Mouse (Mus musculus) kidney, postnatal 36 days (tissue): ENCODE results near the gene Masp1.
A peak's percentile ranks its signal among the peaks of the same experiment; 100 is the strongest.

Experiments used
- DNase-seq, 2 experiments: peaks; one replicate each; pipeline ENCODE4 v3.0.0; 2021 to 2022; ENCODE audit warnings: mixed read lengths in 2 of 2

Masp1 gene

GRCm38 (mm10) chr16:23520235-23520871 lies at the start of gene Masp1, which contains the start of gene Rtp4:
Gene Masp1, minus strand, starts transcription at chr16:23520815.
Gene Rtp4, plus strand, starts transcription at chr16:23520291.
- peak in 1 of 2 experiments; percentile 34 for DNase-seq

DNA sequence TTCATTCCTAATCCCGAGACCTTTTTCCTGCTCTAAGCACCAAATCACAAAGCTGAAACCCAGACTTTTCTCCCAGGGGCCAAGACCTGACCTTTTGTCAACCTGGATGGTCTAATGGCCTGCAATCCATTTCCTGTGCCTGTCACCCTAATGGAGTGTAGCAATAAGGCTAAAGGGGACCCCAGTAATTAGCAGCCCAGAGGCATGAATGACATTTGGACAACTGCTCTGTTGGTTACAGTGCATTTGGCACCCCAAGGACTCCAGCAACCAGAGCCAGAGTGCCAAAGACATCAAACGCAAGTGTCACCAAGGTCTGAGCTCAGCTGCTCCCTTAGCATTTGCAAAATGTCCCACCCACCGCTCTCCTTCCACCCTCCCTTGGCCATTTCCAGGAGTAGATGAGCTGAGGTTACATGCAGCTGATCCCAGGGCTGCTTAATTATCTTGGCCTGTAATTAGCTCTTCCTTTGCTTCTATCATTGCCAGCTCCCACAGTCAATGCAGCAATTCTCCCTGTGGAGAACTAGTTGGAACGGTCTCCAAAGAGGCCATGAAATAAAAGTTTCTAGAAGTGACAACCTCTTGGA lies 47.8 kb upstream of the Masp1 start:
- DNase-seq, result no peak

DNA sequence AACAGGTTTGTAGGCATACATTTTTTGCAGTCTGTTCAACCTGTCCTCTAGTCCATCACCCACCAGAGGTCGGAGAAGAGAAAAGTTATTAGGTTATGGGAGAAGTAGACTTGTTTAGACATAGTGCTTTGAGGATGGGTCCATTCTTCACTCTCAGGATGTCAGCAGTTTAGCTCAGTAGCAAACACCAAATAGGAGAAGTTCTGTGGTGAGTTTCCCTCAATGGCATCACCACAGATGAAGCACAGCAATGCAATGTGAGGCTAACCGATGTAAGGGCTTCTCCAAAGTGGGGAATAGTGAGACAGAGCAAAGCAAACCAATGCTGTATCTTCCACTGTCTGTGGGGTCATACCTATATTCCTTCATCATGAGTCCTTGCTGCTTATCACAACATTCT lies 37.1 kb upstream of the Masp1 start:
- DNase-seq, result no peak

- no peak for DNase-seq
These were observed 36.6 kb upstream of the Masp1 start for GRCm38 (mm10) chr16:23557195-23557594.

DNA sequence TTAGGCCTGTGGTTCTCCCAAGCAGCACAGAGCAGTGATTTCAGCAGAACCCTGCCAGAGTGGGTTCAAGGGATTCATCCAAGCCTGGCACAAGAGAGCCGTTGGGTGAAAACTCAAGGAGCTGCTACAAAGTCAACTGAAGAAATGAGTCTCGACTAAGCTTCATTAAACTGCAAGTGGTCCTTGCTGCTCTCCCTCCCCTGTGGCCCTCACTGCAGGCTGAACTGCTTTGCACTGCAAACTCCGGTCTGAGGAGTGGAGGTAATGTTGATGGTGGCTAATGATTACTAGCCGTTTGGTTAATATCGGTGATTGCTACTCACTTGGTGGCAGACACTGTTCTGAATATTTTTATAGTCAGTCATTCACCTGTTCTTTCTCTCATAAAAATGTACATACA lies 34.1 kb upstream of the Masp1 start:
- DNase-seq, result no peak

DNA sequence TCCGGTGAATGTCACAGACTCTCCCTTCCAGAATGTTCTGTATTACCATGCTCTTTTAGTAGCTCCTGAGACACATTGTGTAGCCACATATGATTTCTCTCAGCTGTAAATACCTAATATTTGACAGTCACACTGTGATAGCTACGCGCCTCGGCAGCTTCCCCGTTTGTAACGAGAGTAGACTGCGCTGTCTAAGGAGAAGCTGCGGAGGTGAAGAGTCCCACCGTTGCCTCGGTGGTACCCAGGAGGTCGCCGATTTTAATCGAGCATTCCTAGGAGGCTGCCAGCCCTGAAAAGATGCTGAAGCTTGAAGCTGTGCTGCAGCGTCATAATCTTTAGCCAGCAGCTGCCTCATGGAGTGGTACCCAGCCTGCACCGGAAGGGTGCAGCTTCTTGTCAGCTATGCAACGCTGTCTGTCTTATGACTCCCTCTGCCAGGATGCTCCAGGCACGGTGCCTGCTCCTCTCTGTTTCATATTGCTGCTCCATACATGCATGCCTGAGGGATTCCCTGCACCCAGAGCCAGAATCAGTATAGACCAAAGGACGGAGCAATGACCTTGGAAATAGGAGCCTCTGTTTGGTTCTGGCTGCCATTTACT lies 30.5 kb upstream of the Masp1 start:
- DNase-seq, result no peak

DNA sequence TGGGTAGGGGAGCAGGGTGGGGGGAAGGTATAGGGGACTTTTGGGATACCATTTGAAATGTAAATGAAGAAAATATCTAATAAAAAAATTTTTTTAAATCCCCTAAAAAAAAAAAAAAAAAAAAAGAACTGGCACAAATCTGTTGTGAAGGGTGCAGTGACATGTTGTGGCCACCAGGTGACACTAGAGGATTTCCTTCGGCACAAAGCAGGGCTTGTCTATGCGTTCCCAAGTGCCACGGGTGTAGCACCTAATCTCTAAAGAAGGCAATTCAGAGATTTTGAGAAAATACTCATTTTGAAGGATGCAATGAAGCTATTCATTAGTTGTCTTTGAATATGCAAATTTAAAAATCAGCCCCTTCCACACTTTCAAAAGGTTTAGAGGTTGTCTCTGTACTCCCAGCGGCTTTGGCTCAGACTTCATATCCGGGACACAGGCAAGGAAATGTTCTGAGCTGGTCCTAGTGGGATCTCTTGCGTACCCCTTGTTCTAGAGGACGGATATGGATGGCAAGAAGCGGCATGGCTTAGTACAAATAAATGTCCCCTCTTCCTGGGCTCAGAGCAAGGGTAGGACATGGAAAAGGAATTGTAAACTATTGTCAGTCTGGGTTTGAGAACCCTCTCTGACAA lies 29.8 kb upstream of the Masp1 start:
- peak; percentile 66 to 80 for DNase-seq

DNA sequence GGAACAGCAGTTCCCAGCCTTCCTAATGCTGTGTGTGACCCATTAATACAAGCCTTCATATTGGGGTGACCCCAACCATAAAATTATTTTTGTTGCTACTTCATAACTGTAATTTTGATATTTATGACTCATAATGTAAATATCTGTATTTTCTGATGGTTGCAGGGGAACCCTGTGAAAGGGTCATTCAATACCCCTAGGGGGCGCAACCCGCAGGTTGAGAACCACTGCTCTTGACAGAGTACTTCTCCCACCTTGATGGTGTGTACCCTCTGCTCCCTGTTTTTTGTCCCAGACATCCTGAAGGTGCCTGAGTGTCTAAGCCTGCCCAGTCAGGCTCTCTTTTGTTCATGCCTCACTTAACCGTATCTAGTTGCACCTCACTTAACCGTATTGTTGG lies 27.2 kb upstream of the Masp1 start:
- peak in 1 of 2 experiments; percentile 35 for DNase-seq

- no peak for DNase-seq
These were observed 23.7 kb upstream of the Masp1 start for GRCm38 (mm10) chr16:23544361-23544760.

DNA sequence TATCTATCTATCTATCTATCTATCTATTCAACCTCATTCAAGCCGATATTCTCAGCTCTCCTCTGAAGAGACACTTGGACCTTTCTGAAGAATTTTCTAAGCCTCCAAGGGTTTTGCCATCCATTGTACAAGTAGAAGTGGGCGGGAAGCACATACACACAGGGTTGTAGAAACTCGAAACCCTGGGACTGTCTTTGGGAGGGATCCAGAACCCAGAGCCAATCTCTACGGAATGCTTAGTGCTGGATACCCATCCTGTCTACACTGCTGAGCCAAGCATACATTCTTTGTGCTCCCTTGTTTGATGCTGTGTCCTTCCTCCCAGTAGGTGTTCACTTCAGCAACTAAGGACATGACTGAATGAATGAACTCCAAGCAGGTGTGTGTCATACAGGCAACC lies 22.3 kb upstream of the Masp1 start:
- no peak for DNase-seq

GRCm38 (mm10) chr16:23541046-23541445 lies 20.4 kb upstream of the Masp1 start:
- DNase-seq, result no peak

DNA sequence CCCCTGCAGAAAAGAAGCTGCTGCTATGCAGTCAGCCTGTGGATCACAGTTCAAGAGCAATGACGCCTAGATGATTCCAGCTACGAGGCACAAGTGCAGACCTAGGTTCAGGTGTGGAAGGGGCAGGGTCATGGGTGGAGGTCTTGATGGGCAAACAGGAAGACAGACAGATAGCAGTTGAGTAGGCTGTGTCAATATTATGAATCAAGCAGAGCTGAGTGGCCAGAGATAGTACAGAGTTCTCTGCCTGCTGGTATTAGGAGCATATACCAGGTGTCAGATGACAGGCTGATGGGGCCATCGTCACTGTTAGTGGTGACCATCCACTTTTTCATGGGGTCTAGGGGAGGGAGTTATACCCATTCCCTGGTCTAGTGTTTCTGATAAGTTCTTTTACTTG lies 13.1 kb upstream of the Masp1 start:
- no peak for DNase-seq

- no peak for DNase-seq
These were observed 8.6 kb upstream of the Masp1 start for GRCm38 (mm10) chr16:23529186-23529585.

- no peak for DNase-seq
These were observed 1.5 kb upstream of the Masp1 start for GRCm38 (mm10) chr16:23522081-23522480.

DNA sequence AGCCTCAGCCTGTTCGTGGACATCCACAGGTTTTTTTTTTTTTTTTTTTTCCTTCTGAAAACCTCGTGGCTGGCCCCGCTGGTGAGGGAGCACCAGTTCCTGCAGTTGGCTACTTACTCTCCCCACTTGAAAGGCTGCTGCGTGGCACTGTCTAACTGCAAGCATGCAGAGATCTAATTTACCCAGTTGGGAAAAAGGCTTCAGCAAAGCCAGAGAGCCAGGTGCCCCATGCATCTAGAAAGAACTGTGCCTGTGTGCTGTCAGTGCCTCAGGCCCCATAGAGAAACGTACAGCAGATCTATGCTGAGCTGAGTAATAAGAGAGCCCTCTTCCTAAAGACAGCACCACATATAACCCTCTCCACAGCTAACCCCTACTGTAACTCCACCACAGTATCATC lies 477 bp upstream of the Masp1 start:
- no peak for DNase-seq

GRCm38 (mm10) chr16:23519771-23520170 lies 844 bp downstream of the Masp1 start:
- no peak for DNase-seq

GRCm38 (mm10) chr16:23518567-23519369 lies 1.8 kb downstream of the Masp1 start:
- DNase-seq, result no peak

GRCm38 (mm10) chr16:23517754-23518566 lies 2.7 kb downstream of the Masp1 start:
- DNase-seq, result peak; percentile 32 to 34

- DNase-seq, result no peak
These were observed 3.4 kb downstream of the Masp1 start for GRCm38 (mm10) chr16:23517230-23517629.

DNA sequence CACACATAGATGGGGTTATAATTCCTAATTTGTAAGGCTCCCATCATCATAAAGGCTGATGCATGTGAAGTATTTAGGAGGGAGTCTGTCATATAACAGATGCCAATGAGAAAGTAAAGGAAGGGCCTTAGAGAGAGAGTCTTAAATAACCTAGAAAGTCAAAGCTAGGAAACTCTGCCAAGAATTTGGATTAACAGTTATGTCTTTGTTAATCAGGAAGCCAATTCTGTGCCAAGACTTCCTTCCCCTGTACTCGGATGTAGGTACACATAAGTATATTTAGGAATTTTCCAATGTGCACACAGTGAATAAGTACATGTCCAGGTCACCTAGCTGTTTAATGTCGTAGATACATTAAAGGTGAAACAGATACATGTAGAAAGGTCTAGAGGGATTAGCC lies 4.0 kb downstream of the Masp1 start:
- DNase-seq, result no peak

GRCm38 (mm10) chr16:23515766-23516165 lies 4.8 kb downstream of the Masp1 start:
- DNase-seq, result peak; percentile 88

DNA sequence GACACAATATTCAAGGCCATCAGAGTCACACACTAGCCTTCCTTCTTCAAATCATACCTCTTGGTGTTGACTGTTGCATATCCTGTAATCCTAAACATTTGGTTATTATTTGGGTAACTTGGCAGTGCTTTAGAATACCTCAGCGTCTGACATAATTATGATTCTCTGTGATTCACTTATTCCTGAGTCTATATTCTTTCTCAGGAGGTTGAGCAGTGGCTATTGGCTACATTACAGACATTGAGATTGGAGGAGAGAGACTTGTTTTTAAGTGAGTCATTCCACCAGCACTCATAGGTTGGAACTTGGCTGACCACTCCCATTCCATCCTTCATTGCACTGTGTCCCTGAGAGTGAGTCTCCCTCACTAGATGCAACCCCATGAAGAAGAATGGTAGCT lies 7.2 kb downstream of the Masp1 start:
- no peak for DNase-seq
